Mouse (Mus musculus): ENCODE measurements around the gene Slc9a5.
A peak's percentile ranks its signal among the peaks of the same experiment; 100 is the strongest.

Slc9a5 gene

GRCm38 (mm10) chr8:105355179-105356024 is 6.8 kb downstream of the Slc9a5 start:
- no peak for DNase-seq

GRCm38 (mm10) chr8:105356681-105357080 is 8.0 kb downstream of the Slc9a5 start:
- DNase-seq: no peak

GRCm38 (mm10) chr8:105359208-105359607 is 10.6 kb downstream of the Slc9a5 start:
- DNase-seq: no peak

- DNase-seq: no peak
Observed at GRCm38 (mm10) chr8:105359646-105360045, 11.0 kb downstream of the Slc9a5 start.

GRCm38 (mm10) chr8:105361751-105362702 is 13.4 kb downstream of the Slc9a5 start:
- DNase-seq: no peak

- no peak for DNase-seq
Observed at GRCm38 (mm10) chr8:105367107-105367506, 18.5 kb downstream of the Slc9a5 start.

GRCm38 (mm10) chr8:105372473-105372872 is 23.8 kb downstream of the Slc9a5 start:
- DNase-seq: no peak

GRCm38 (mm10) chr8:105373032-105373431 is 24.4 kb downstream of the Slc9a5 start, which contains the start of gene Plekhg4:
Gene Plekhg4, plus strand, starts transcription at chr8:105373274.
- DNase-seq: no peak

GRCm38 (mm10) chr8:105374513-105374966 is 25.9 kb downstream of the Slc9a5 start:
- DNase-seq: peak; percentile 47

- peak; percentile 59 for DNase-seq
Observed at GRCm38 (mm10) chr8:105378673-105379072, 30.0 kb downstream of the Slc9a5 start.

- DNase-seq: no peak
Observed at GRCm38 (mm10) chr8:105380308-105380707, 31.7 kb downstream of the Slc9a5 start.

- no peak for DNase-seq
Observed at GRCm38 (mm10) chr8:105384070-105384469, 35.4 kb downstream of the Slc9a5 start.

- no peak for DNase-seq
Observed at GRCm38 (mm10) chr8:105387151-105387550, 38.5 kb downstream of the Slc9a5 start.

- DNase-seq: no peak
Observed at GRCm38 (mm10) chr8:105389096-105389495, 40.5 kb downstream of the Slc9a5 start.

GRCm38 (mm10) chr8:105393089-105393787 is 44.6 kb downstream of the Slc9a5 start:
- no peak for DNase-seq

GRCm38 (mm10) chr8:105393915-105394314 is 45.3 kb downstream of the Slc9a5 start:
- no peak for DNase-seq

GRCm38 (mm10) chr8:105397747-105398146 is 49.1 kb downstream of the Slc9a5 start:
- no peak for DNase-seq

- no peak for DNase-seq
Observed at GRCm38 (mm10) chr8:105400016-105400415, 51.4 kb downstream of the Slc9a5 start.

GRCm38 (mm10) chr8:105403467-105403866 is 54.8 kb downstream of the Slc9a5 start:
- DNase-seq: no peak

- DNase-seq: no peak
Observed at GRCm38 (mm10) chr8:105404496-105404895, 55.9 kb downstream of the Slc9a5 start.

GRCm38 (mm10) chr8:105406416-105406815 is 57.8 kb downstream of the Slc9a5 start:
- peak; percentile 15 for DNase-seq

GRCm38 (mm10) chr8:105408331-105408730 is 59.7 kb downstream of the Slc9a5 start:
- no peak for DNase-seq

- DNase-seq: no peak
Observed at GRCm38 (mm10) chr8:105409947-105410346, 61.3 kb downstream of the Slc9a5 start.
